Mouse (Mus musculus) 3T3-L1 (cell line): ENCODE data around the gene Hsd3b5.
"Not testable (repeated sequence)": the region's sequence is repeated elsewhere in the genome, so short reads cannot be mapped to it uniquely, and the experiment has no call there.

ENCODE experiments used
- DNase-seq: peaks from one replicate; pipeline ENCODE4 v3.0.0-alpha.2; 2015; ENCODE audit warnings: low read depth, low spot score

Gene Hsd3b5

GRCm38 (mm10) chr3:98630152-98630551 lies at the start of gene Hsd3b5:
TSS of gene Hsd3b5 (minus strand) at chr3:98630252.
- no peak for DNase-seq

- DNase-seq, result no peak
Observed at GRCm38 (mm10) chr3:98635145-98635544, 5.1 kb upstream of the Hsd3b5 start.

GRCm38 (mm10) chr3:98629633-98630032 lies 419 bp downstream of the Hsd3b5 start:
- no peak for DNase-seq

GRCm38 (mm10) chr3:98616786-98617185 lies 13.3 kb downstream of the Hsd3b5 start:
- not testable (repeated sequence) for DNase-seq

- DNase-seq, result not testable (repeated sequence)
Observed at GRCm38 (mm10) chr3:98616244-98616643, 13.8 kb downstream of the Hsd3b5 start.

- DNase-seq, result not testable (repeated sequence)
Observed at GRCm38 (mm10) chr3:98614406-98614927, 15.6 kb downstream of the Hsd3b5 start.

- DNase-seq, result no peak
Observed at GRCm38 (mm10) chr3:98613963-98614362, 16.1 kb downstream of the Hsd3b5 start.

- not testable (repeated sequence) for DNase-seq
Observed at GRCm38 (mm10) chr3:98613540-98613939, 16.5 kb downstream of the Hsd3b5 start.

GRCm38 (mm10) chr3:98588707-98589106 lies 41.3 kb downstream of the Hsd3b5 start, which contains the start of gene Gm10681:
TSS of gene Gm10681 (minus strand) at chr3:98588807.
- DNase-seq, result no peak

- DNase-seq, result no peak
Observed at GRCm38 (mm10) chr3:98587721-98588120, 42.3 kb downstream of the Hsd3b5 start.

GRCm38 (mm10) chr3:98582622-98583021 lies 47.4 kb downstream of the Hsd3b5 start:
- not testable (repeated sequence) for DNase-seq

GRCm38 (mm10) chr3:98582202-98582601 lies 47.9 kb downstream of the Hsd3b5 start:
- DNase-seq, result not testable (repeated sequence)

- not testable (repeated sequence) for DNase-seq
Observed at GRCm38 (mm10) chr3:98581024-98581423, 49.0 kb downstream of the Hsd3b5 start.
